Mouse (Mus musculus) limb, embryonic 15.5 days (tissue): ENCODE results near the gene Camk2n1. TPM values are rescaled to one million over a fixed set of nuclear protein-coding genes. Genes with fewer than 3 reads are reported as not detected.
"Not testable (repeated sequence)": the region's sequence is repeated elsewhere in the genome, so short reads cannot be mapped to it uniquely, and the experiment has no call there.

Source experiments
- ATAC-seq: fragments of 200-750 bp; cut with Nextera tagmentation; 2 replicates; pipeline ENCODE4 v1.8.0; 2017; ENCODE audit warnings: low read depth, moderate TSS enrichment; ENCODE audit not compliant: insufficient number of reproducible peaks, low FRiP score, low TSS enrichment
- H3K27ac ChIP-seq: fragments of 300-500 bp; sonication (generic); 2 replicates; pipeline ENCODE4 v1.5.1; 2015; ENCODE audit warnings: moderate library complexity, mild to moderate bottlenecking, inconsistent platforms
- H3K27me3 ChIP-seq: fragments of 300-500 bp; sonication (generic); 2 replicates; pipeline ENCODE4 v1.6.1; 2015; ENCODE audit warnings: inconsistent platforms
- H3K36me3 ChIP-seq: fragments of 300-500 bp; sonication (generic); 2 replicates; pipeline ENCODE4 v1.6.1; 2015; ENCODE audit warnings: inconsistent platforms
- H3K4me1 ChIP-seq: fragments of 300-500 bp; sonication (generic); 2 replicates; pipeline ENCODE4 v1.6.1; 2015; ENCODE audit warnings: inconsistent platforms
- H3K4me2 ChIP-seq: fragments of 300-500 bp; sonication (generic); 2 replicates; pipeline ENCODE4 v1.6.1; 2015; ENCODE audit warnings: mild to moderate bottlenecking, inconsistent platforms
- H3K4me3 ChIP-seq: fragments of 300-500 bp; sonication (generic); 2 replicates; pipeline ENCODE4 v1.5.1; 2015; ENCODE audit warnings: mild to moderate bottlenecking, inconsistent platforms
- H3K9ac ChIP-seq: fragments of 300-500 bp; sonication (generic); 2 replicates; pipeline ENCODE4 v1.6.1; 2015; ENCODE audit warnings: inconsistent platforms
- H3K9me3 ChIP-seq: fragments of 300-500 bp; sonication (generic); 2 replicates; pipeline ENCODE4 v1.6.1; 2016; ENCODE audit warnings: inconsistent platforms
- WGBS: fragments of 180-500 bp; shearing (Covaris S2); methylation state at CpG from one replicate; pipeline ENCODE4 v1.1.7; 2015; 5-methylcytosine and 5-hydroxymethylcytosine counted together
- polyA plus RNA-seq: library from polyadenylated mRNA; unstranded; fragments of >200 nt; fragmentation: Nextera tagmentation; extraction: Ambion mirVana; gene quantifications from 2 replicates; pipeline ENCODE4 v1.2.1, GENCODE M21; 2015

Camk2n1 gene
- polyA plus RNA-seq, 1 experiment from 2014 or later: 2.2 TPM

- peaks cover 16% of the 10 kb centered on the region for H3K27me3 ChIP-seq
- H3K36me3 ChIP-seq, H3K4me3 ChIP-seq, ATAC-seq, H3K4me2 ChIP-seq, H3K27ac ChIP-seq, H3K9me3 ChIP-seq, H3K9ac ChIP-seq, H3K4me1 ChIP-seq: not testable (repeated sequence)
- WGBS: 81% methylated on average over 14 of the region's 14 CpGs
Observed at GRCm38 (mm10) chr4:138425604-138426003, 28.5 kb upstream of the Camk2n1 start.

- Histone ChIP-seq H3K4me1 (no peaks in the 10 kb centered on the region), H3K4me2 (no peak overlapping the region), H3K9ac (no peak overlapping the region), H3K27me3 (peaks cover 5% of the 10 kb centered on the region; the same call in 1 of the 2 replicates), H3K4me3 (no peak overlapping the region), H3K9me3 (no peaks in the 10 kb centered on the region), H3K36me3 (no peaks in the 10 kb centered on the region), H3K27ac (no peak overlapping the region)
- 34% methylated on average over 22 of the region's 22 CpGs for WGBS
- ATAC-seq: no peak
Observed at GRCm38 (mm10) chr4:138426778-138427705, 27.1 kb upstream of the Camk2n1 start.

- Histone ChIP-seq H3K4me1 (peaks cover 3% of the 10 kb centered on the region; the same call in 1 of the 2 replicates), H3K27me3 (peaks cover 7% of the 10 kb centered on the region), H3K9ac (no peak overlapping the region), H3K4me2 (no peak overlapping the region), H3K4me3 (no peak overlapping the region), H3K36me3 (no peaks in the 10 kb centered on the region), H3K27ac (no peak overlapping the region), H3K9me3 (no peaks in the 10 kb centered on the region)
- no peak for ATAC-seq
- WGBS: 42% methylated on average over 3 of the region's 3 CpGs
Observed at GRCm38 (mm10) chr4:138429778-138430177, 24.3 kb upstream of the Camk2n1 start.

- no peaks in the 10 kb centered on the region for H3K36me3 ChIP-seq
- peaks cover 14% of the 10 kb centered on the region for H3K4me1 ChIP-seq
- H3K27ac ChIP-seq: no peak overlapping the region
- no peaks in the 10 kb centered on the region for H3K9me3 ChIP-seq
- no peak overlapping the region for H3K4me3 ChIP-seq
- H3K27me3 ChIP-seq: peaks cover 7% of the 10 kb centered on the region
- H3K4me2 ChIP-seq: no peak overlapping the region
- 30% methylated on average over 8 of the region's 8 CpGs for WGBS
- ATAC-seq: no peak
- no peak overlapping the region for H3K9ac ChIP-seq
Observed at GRCm38 (mm10) chr4:138431340-138431739, 22.8 kb upstream of the Camk2n1 start.

- WGBS: 1% methylated on average over 64 of the region's 64 CpGs
- peaks cover 14% of the 10 kb centered on the region for H3K4me1 ChIP-seq
- ATAC-seq: peak; percentile 89
- peak within 1 kb of the TSS; percentile 95 for H3K4me3 ChIP-seq
- H3K9me3 ChIP-seq: no peaks in the 10 kb centered on the region
- peaks cover 4% of the 10 kb centered on the region; the same call in 1 of the 2 replicates for H3K27me3 ChIP-seq
- H3K36me3 ChIP-seq: peaks cover 32% of the 10 kb centered on the region
- peak within 1 kb of the TSS; percentile 55 for H3K27ac ChIP-seq
- peak within 1 kb of the TSS; percentile 84 for H3K4me2 ChIP-seq
- H3K9ac ChIP-seq: peak within 1 kb of the TSS; percentile 72
Observed at GRCm38 (mm10) chr4:138434347-138435316, 19.5 kb upstream of the Camk2n1 start, which contains the start of gene Mul1. Gene Mul1 (plus strand): TSS chr4:138434671.

GRCm38 (mm10) chr4:138440062-138440461 lies 14.1 kb upstream of the Camk2n1 start:
- H3K27me3 ChIP-seq: peaks cover 2% of the 10 kb centered on the region; the same call in 1 of the 2 replicates
- H3K9ac ChIP-seq: 0 out of 2 replicates have a peak overlapping the region, but pooled peaks have one; percentile 8
- H3K9me3 ChIP-seq: no peaks in the 10 kb centered on the region
- peaks cover 51% of the 10 kb centered on the region for H3K36me3 ChIP-seq
- no peak overlapping the region for H3K4me2 ChIP-seq
- ATAC-seq: no peak
- WGBS: 64% methylated on average over 3 of the region's 3 CpGs
- no peak overlapping the region for H3K4me3 ChIP-seq
- no peak overlapping the region for H3K27ac ChIP-seq
- peaks cover 9% of the 10 kb centered on the region for H3K4me1 ChIP-seq

- no peak for ATAC-seq
- Histone ChIP-seq H3K9me3 (no peaks in the 10 kb centered on the region), H3K27me3 (peaks cover 16% of the 10 kb centered on the region), H3K4me3 (no peak overlapping the region), H3K4me1 (peaks cover 3% of the 10 kb centered on the region), H3K27ac (no peak overlapping the region), H3K4me2 (no peak overlapping the region), H3K9ac (no peak overlapping the region), H3K36me3 (peaks cover 17% of the 10 kb centered on the region)
- WGBS: 22% methylated on average over 5 of the region's 5 CpGs
Observed at GRCm38 (mm10) chr4:138444941-138445340, 9.2 kb upstream of the Camk2n1 start.

- Histone ChIP-seq H3K9me3 (no peaks in the 10 kb centered on the region), H3K4me3 (no peak overlapping the region), H3K36me3 (no peaks in the 10 kb centered on the region), H3K4me1 (peaks cover 3% of the 10 kb centered on the region), H3K9ac (no peak overlapping the region), H3K27me3 (peaks cover 32% of the 10 kb centered on the region), H3K27ac (no peak overlapping the region), H3K4me2 (no peak overlapping the region)
- WGBS: 18% methylated on average over 13 of the region's 13 CpGs
- ATAC-seq: no peak
Observed at GRCm38 (mm10) chr4:138446981-138447380, 7.1 kb upstream of the Camk2n1 start.

GRCm38 (mm10) chr4:138447387-138447786 lies 6.7 kb upstream of the Camk2n1 start:
- Histone ChIP-seq H3K9ac (no peak overlapping the region), H3K27me3 (peaks cover 36% of the 10 kb centered on the region), H3K9me3 (no peaks in the 10 kb centered on the region), H3K36me3 (no peaks in the 10 kb centered on the region), H3K4me3 (no peak overlapping the region), H3K27ac (no peak overlapping the region), H3K4me2 (no peak overlapping the region), H3K4me1 (peaks cover 3% of the 10 kb centered on the region)
- ATAC-seq: no peak
- WGBS: 0% methylated on average over 8 of the region's 8 CpGs

- no peaks in the 10 kb centered on the region for H3K36me3 ChIP-seq
- WGBS: 41% methylated on average over 15 of the region's 15 CpGs
- H3K4me3 ChIP-seq: no peak overlapping the region
- H3K27ac ChIP-seq: no peak overlapping the region
- H3K4me1 ChIP-seq: peaks cover 3% of the 10 kb centered on the region
- H3K9ac ChIP-seq: no peak overlapping the region
- peaks cover 43% of the 10 kb centered on the region for H3K27me3 ChIP-seq
- no peaks in the 10 kb centered on the region for H3K9me3 ChIP-seq
- no peak for ATAC-seq
- no peak overlapping the region for H3K4me2 ChIP-seq
Observed at GRCm38 (mm10) chr4:138447827-138448602, 6.1 kb upstream of the Camk2n1 start.
